Mouse (Mus musculus): Measurements from ENCODE around the gene Riox1. TPM values are rescaled to one million over a fixed set of nuclear protein-coding genes. Genes with fewer than 3 reads are reported as not detected.

The Riox1 gene
- 6.8 and 14.5 TPM in 2 replicates for polyA plus RNA-seq (2012; rRNA removed)

DNA sequence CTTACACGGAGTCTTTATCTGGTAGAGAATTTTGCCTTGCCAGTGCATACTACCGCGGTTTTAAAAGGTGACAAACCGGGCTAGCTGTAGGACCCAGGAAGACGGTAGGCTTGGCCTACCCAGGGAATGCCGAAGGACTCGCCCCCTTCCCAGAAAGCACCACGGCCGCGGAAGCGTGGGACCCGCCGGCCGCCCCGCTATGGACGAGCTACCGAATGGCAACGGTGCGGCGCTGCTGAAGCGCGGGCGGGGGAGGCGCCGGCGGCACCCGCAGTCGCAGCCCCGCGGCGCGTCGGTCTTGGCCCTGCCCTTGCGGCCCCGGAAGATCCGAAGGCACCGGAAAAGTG, at the start of gene Riox1:
Gene Riox1, plus strand, starts transcription at position 116 of the 347 bp plus-strand sequence.

DNA sequence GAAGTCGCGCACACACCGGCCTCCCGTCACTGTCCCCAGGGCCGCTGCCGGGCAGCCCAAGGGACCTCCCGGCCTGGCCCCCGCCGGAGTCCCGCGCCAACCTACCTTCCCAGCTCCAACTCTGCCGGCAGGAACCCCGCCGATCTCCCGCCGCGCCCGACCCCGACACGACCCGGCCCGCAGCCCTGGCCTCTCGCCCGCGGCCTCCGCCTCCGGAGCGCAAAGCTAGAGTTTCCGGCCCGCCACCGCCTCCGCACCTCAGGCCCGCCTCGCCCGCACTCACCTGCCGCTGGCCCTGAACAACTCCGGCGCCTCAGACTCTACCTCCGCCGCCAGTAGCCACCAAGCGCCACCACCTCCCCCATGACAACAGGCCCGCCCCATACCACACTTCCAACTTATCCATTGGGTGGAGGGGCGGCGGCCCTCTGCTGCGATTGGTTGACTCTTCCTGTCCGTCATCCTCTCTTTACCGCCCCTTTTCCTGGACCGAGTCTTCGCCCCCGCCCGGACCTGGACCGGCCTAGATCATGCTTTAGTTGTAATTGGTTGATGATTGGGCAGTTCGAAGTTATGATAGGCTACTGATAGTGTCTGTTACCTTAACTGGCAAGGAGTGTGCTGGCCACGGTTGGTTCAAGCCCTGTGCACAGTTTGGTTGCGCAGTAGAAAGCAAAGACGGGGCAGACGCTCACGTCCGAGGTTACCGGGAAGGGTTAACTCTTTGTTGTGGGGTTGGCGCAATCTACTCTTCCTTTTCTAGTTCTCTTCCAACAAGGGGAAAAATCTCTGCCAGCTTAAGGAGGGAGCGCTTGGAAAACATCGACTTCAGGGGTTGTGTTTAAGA, 28.6 kb upstream of the Riox1 start, which contains the start of gene Numb:
Gene Numb, minus strand, starts transcription at position 400 of the 847 bp plus-strand sequence.

DNA sequence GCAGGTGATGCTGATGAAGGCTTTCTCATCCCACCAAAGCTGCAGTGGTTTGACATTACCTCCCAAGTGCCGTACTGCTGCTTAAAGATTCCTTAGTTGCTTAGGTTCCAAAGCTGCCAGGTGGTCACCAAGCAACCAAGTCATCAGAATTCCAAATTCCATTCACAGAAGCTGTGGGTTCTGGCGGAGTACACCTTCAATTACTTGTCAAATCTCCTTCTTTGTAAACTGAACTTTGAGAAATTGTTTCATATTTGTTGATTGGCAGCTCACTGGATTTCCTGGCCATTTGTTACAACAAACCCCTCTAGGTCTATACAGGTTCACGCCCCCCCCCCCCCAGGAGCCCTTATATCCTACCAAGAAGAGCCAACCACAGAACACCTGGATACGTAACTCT, 34.3 kb downstream of the Riox1 start, which contains the start of gene Heatr4:
Gene Heatr4, minus strand, starts transcription at position 101 of the 400 bp plus-strand sequence.

DNA sequence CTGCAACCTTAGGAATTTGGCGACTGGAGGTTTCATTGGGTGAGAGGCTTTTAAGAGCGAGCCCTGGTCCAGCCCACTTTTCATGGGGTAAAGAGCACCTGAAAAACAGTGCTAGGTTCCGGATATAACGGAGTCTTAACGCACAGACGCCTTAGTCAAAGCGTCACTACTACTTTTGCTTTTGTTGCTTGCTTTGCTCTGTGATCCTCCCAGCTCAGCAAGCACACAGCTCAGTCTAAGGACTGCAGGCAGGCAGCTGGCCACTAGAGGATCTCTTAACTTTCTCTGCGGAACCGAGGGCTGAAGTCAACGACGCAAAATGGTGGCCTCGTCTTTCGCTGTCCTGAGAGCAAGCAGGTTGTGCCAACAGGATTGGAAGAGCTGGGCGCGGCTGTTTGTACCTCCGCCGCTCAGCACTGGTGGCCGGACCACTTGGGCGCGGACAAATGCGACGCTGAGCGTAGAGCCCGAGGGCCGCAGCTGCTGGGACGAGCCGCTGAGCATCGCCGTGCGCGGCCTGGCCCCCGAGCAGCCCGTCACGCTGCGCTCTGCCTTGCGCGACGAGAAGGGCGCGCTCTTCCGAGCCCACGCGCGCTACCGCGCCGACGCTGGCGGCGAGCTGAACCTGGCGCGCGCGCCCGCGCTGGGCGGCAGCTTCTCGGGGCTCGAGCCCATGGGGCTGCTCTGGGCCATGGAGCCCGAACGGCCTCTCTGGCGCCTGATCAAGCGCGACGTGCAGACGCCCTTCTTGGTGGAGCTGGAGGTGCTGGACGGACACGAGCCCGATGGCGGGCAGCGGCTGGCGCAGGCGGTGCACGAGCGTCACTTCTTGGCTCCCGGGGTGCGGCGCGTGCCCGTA, 37.4 kb downstream of the Riox1 start, which contains the start of gene Acot2:
Gene Acot2, plus strand, starts transcription at position 279 of the 859 bp plus-strand sequence.

Other genes starting within 250 kb of the Riox1 start
- 1.3 and 1.7 TPM in 2 replicates for gene Papln, start 187.0 kb upstream of the Riox1 start, polyA plus RNA-seq (2012; rRNA removed)
- gene Numb, start 28.7 kb upstream of the Riox1 start, polyA plus RNA-seq (2012; rRNA removed) = 32.1 and 32.7 TPM in 2 replicates
- gene Heatr4, start 34.2 kb downstream of the Riox1 start, polyA plus RNA-seq (2012; rRNA removed) = not detected in 2 replicates
- 5.4 and 9.0 TPM in 2 replicates for gene Acot2, start 37.3 kb downstream of the Riox1 start, polyA plus RNA-seq (2012; rRNA removed)
- 20.7 and 42.3 TPM in 2 replicates for gene Acot1, start 58.9 kb downstream of the Riox1 start, polyA plus RNA-seq (2012; rRNA removed)
- 0.97 and 1.2 TPM in 2 replicates for gene Acot4, start 87.8 kb downstream of the Riox1 start, polyA plus RNA-seq (2012; rRNA removed)
- gene Gm49366, start 88.3 kb downstream of the Riox1 start, polyA plus RNA-seq (2012; rRNA removed) = not detected in 2 replicates
- 0.04 TPM in 1 of 2 replicates, not detected in the other for gene Acot3, start 101.5 kb downstream of the Riox1 start, polyA plus RNA-seq (2012; rRNA removed)
- not detected in 2 replicates for gene Acot5, start 118.7 kb downstream of the Riox1 start, polyA plus RNA-seq (2012; rRNA removed)
- 0.66 and 0.81 TPM in 2 replicates for gene Acot6, start 150.0 kb downstream of the Riox1 start, polyA plus RNA-seq (2012; rRNA removed)
- gene Dnal1, start 163.8 kb downstream of the Riox1 start, polyA plus RNA-seq (2012; rRNA removed) = 0.29 and 0.90 TPM in 2 replicates
- 0.19 TPM in 1 of 2 replicates, not detected in the other for gene Pnma1, start 197.9 kb downstream of the Riox1 start, polyA plus RNA-seq (2012; rRNA removed)

All from stomach, adult 2 months (tissue).